Mouse (Mus musculus) small intestine, adult 2 months (tissue): ENCODE data around the gene Snap23.

ENCODE experiments used
- CTCF ChIP-seq: fragments of 200-500 bp; IDR thresholded peaks from 2 replicates; pipeline ENCODE4 v1.5.1; 2012; ENCODE audit warnings: low read depth, mild to moderate bottlenecking, control low read depth, inconsistent platforms, low read length, moderate library complexity, mixed read lengths; ENCODE audit not compliant: insufficient replicate concordance, insufficient read length; ENCODE audit errors: extremely low read depth
- POLR2A ChIP-seq: fragments of 200-500 bp; IDR thresholded peaks from 2 replicates; pipeline ENCODE4 v1.6.1; 2012; ENCODE audit warnings: low read depth, mild to moderate bottlenecking, control low read depth, inconsistent platforms, low read length, moderate library complexity

GRCm38 (mm10) chr2:120589759-120590158 lies 22.3 kb downstream of the Snap23 start:
- TF ChIP-seq CTCF = no peak
- no peak for TF ChIP-seq POLR2A
